Mouse (Mus musculus): ENCODE data around the gene Rdh11. TPM values are rescaled to one million over a fixed set of nuclear protein-coding genes. Genes with fewer than 3 reads are reported as not detected.
A peak's percentile ranks its signal among the peaks of the same experiment; 100 is the strongest.
"Not testable (repeated sequence)": the region's sequence is repeated elsewhere in the genome, so short reads cannot be mapped to it uniquely, and the experiment has no call there.

The Rdh11 gene
- polyA plus RNA-seq, 1 experiment = 19.6 TPM

GRCm38 (mm10) chr12:79197105-79197504 is 5.0 kb upstream of the Rdh11 start:
- Histone ChIP-seq H3K36me3 (ENCODE audit: control insufficient read depth, insufficient read depth, low read length) (no peaks in the 10 kb centered on the region), H3K4me1 (replicated peaks; ENCODE audit: control insufficient read depth, insufficient read depth, low read length) (no peaks in the 10 kb centered on the region), H3K27ac (ENCODE audit: control insufficient read depth, insufficient read depth, low read length) (no peak overlapping the region), H3K4me3 (ENCODE audit: control insufficient read depth, insufficient read depth, low read length) (no peak overlapping the region), H3K27me3 (ENCODE audit: control insufficient read depth, insufficient read depth, low read length) (no peaks in the 10 kb centered on the region)
- WGBS = 94% methylated on average over 5 of the region's 5 CpGs
- TF ChIP-seq POLR2A (IDR thresholded peaks at IDR 0.05; ENCODE audit: control insufficient read depth, extremely low read depth, insufficient read depth, low read length, poor library complexity) = no peak
- DNase-seq = no peak

- Histone ChIP-seq H3K36me3 (ENCODE audit: control insufficient read depth, insufficient read depth, low read length) (peaks cover under 1% of the 10 kb centered on the region; the same call in 1 of the 2 replicates), H3K27me3 (ENCODE audit: control insufficient read depth, insufficient read depth, low read length) (no peaks in the 10 kb centered on the region), H3K4me1 (replicated peaks; ENCODE audit: control insufficient read depth, insufficient read depth, low read length) (peaks cover 7% of the 10 kb centered on the region), H3K27ac (ENCODE audit: control insufficient read depth, insufficient read depth, low read length) (no peak overlapping the region), H3K4me3 (ENCODE audit: control insufficient read depth, insufficient read depth, low read length) (no peak overlapping the region)
- DNase-seq = peak; percentile 61
- 3% methylated on average over 3 of the region's 3 CpGs for WGBS
- TF ChIP-seq CTCF (IDR thresholded peaks at IDR 0.05; ENCODE audit: borderline replicate concordance, control insufficient read depth, extremely low read depth, insufficient read depth, low read length, poor library complexity) (no peak), POLR2A (IDR thresholded peaks at IDR 0.05; ENCODE audit: control insufficient read depth, extremely low read depth, insufficient read depth, low read length, poor library complexity) (no peak)
These were observed 1.3 kb upstream of the Rdh11 start for GRCm38 (mm10) chr12:79193441-79193840.

- WGBS = 6% methylated on average over 14 of the region's 14 CpGs
- Histone ChIP-seq H3K4me3 (ENCODE audit: control insufficient read depth, insufficient read depth, low read length) (peak overlapping the region; percentile 51), H3K4me1 (replicated peaks; ENCODE audit: control insufficient read depth, insufficient read depth, low read length) (peaks cover 7% of the 10 kb centered on the region), H3K27ac (ENCODE audit: control insufficient read depth, insufficient read depth, low read length) (no peak overlapping the region), H3K36me3 (ENCODE audit: control insufficient read depth, insufficient read depth, low read length) (peaks cover 18% of the 10 kb centered on the region), H3K27me3 (ENCODE audit: control insufficient read depth, insufficient read depth, low read length) (no peaks in the 10 kb centered on the region)
- TF ChIP-seq POLR2A (IDR thresholded peaks at IDR 0.05; ENCODE audit: control insufficient read depth, extremely low read depth, insufficient read depth, low read length, poor library complexity) = no peak
- TF ChIP-seq CTCF (IDR thresholded peaks at IDR 0.05; ENCODE audit: borderline replicate concordance, control insufficient read depth, extremely low read depth, insufficient read depth, low read length, poor library complexity) = peak; percentile 54; the same call in 1 of the 2 replicates
- peak; percentile 83 for DNase-seq
These were observed 392 bp downstream of the Rdh11 start for GRCm38 (mm10) chr12:79191701-79192100.

- WGBS = 1% methylated on average over 18 of the region's 18 CpGs
- H3K4me3 ChIP-seq (ENCODE audit: control insufficient read depth, insufficient read depth, low read length) = peak overlapping the region; percentile 51
- H3K36me3 ChIP-seq (ENCODE audit: control insufficient read depth, insufficient read depth, low read length) = peaks cover 24% of the 10 kb centered on the region
- DNase-seq = peak; percentile 57
- H3K4me1 ChIP-seq (replicated peaks; ENCODE audit: control insufficient read depth, insufficient read depth, low read length) = peaks cover 7% of the 10 kb centered on the region
- no peak for TF ChIP-seq POLR2A (IDR thresholded peaks at IDR 0.05; ENCODE audit: control insufficient read depth, extremely low read depth, insufficient read depth, low read length, poor library complexity)
- no peak for TF ChIP-seq CTCF (IDR thresholded peaks at IDR 0.05; ENCODE audit: borderline replicate concordance, control insufficient read depth, extremely low read depth, insufficient read depth, low read length, poor library complexity)
- peak overlapping the region; percentile 12; the same call in 1 of the 2 replicates for H3K27ac ChIP-seq (ENCODE audit: control insufficient read depth, insufficient read depth, low read length)
- no peaks in the 10 kb centered on the region for H3K27me3 ChIP-seq (ENCODE audit: control insufficient read depth, insufficient read depth, low read length)
These were observed 991 bp downstream of the Rdh11 start for GRCm38 (mm10) chr12:79190931-79191673.

- H3K27ac ChIP-seq (ENCODE audit: control insufficient read depth, insufficient read depth, low read length); DNase-seq; H3K4me1 ChIP-seq (replicated peaks; ENCODE audit: control insufficient read depth, insufficient read depth, low read length); H3K4me3 ChIP-seq (ENCODE audit: control insufficient read depth, insufficient read depth, low read length); H3K27me3 ChIP-seq (ENCODE audit: control insufficient read depth, insufficient read depth, low read length): not testable (repeated sequence)
- 93% methylated on average over 5 of the region's 6 CpGs for WGBS
- H3K36me3 ChIP-seq (ENCODE audit: control insufficient read depth, insufficient read depth, low read length) = peaks cover 65% of the 10 kb centered on the region
These were observed 6.9 kb downstream of the Rdh11 start for GRCm38 (mm10) chr12:79185160-79185559.

- WGBS = 97% methylated on average over 5 of the region's 5 CpGs
- H3K27me3 ChIP-seq (ENCODE audit: control insufficient read depth, insufficient read depth, low read length) = no peaks in the 10 kb centered on the region
- no peak for DNase-seq
- TF ChIP-seq CTCF (IDR thresholded peaks at IDR 0.05; ENCODE audit: borderline replicate concordance, control insufficient read depth, extremely low read depth, insufficient read depth, low read length, poor library complexity) (no peak), POLR2A (IDR thresholded peaks at IDR 0.05; ENCODE audit: control insufficient read depth, extremely low read depth, insufficient read depth, low read length, poor library complexity) (no peak)
- H3K36me3 ChIP-seq (ENCODE audit: control insufficient read depth, insufficient read depth, low read length) = peaks cover 22% of the 10 kb centered on the region
- H3K27ac ChIP-seq (ENCODE audit: control insufficient read depth, insufficient read depth, low read length) = no peak overlapping the region
- H3K4me3 ChIP-seq (ENCODE audit: control insufficient read depth, insufficient read depth, low read length) = no peak overlapping the region
- peaks cover 3% of the 10 kb centered on the region for H3K4me1 ChIP-seq (replicated peaks; ENCODE audit: control insufficient read depth, insufficient read depth, low read length)
These were observed 16.1 kb downstream of the Rdh11 start for GRCm38 (mm10) chr12:79175998-79176397.

- Histone ChIP-seq H3K4me3 (ENCODE audit: control insufficient read depth, insufficient read depth, low read length) (no peak overlapping the region), H3K4me1 (replicated peaks; ENCODE audit: control insufficient read depth, insufficient read depth, low read length) (peaks cover 3% of the 10 kb centered on the region), H3K36me3 (ENCODE audit: control insufficient read depth, insufficient read depth, low read length) (peaks cover 10% of the 10 kb centered on the region), H3K27ac (ENCODE audit: control insufficient read depth, insufficient read depth, low read length) (no peak overlapping the region), H3K27me3 (ENCODE audit: control insufficient read depth, insufficient read depth, low read length) (no peaks in the 10 kb centered on the region)
- TF ChIP-seq POLR2A (IDR thresholded peaks at IDR 0.05; ENCODE audit: control insufficient read depth, extremely low read depth, insufficient read depth, low read length, poor library complexity) (no peak), CTCF (IDR thresholded peaks at IDR 0.05; ENCODE audit: borderline replicate concordance, control insufficient read depth, extremely low read depth, insufficient read depth, low read length, poor library complexity) (no peak)
- DNase-seq = no peak
- 95% methylated on average over 5 of the region's 5 CpGs for WGBS
These were observed 18.4 kb downstream of the Rdh11 start for GRCm38 (mm10) chr12:79173721-79174120.

Measured in thymus, adult 2 months (tissue).